Mouse (Mus musculus) intestine, postnatal 0 days (tissue): ENCODE results near the gene Ilf2. TPM values are rescaled to one million over a fixed set of nuclear protein-coding genes. Genes with fewer than 3 reads are reported as not detected.

Source experiments
- ATAC-seq: fragments of 200-750 bp; cut with Nextera tagmentation; 2 replicates; pipeline ENCODE4 v1.8.0; 2017; ENCODE audit warnings: mild to moderate bottlenecking, moderate TSS enrichment, moderate library complexity
- H3K27ac ChIP-seq: fragments of 300-500 bp; sonication (generic); 2 replicates; pipeline ENCODE4 v1.5.1; 2014; ENCODE audit warnings: mild to moderate bottlenecking, low read depth, low read length, moderate library complexity
- H3K27me3 ChIP-seq: fragments of 300-500 bp; sonication (generic); replicated peaks from 2 replicates; pipeline ENCODE4 v1.6.1; 2014; ENCODE audit warnings: low read length, mixed read lengths; ENCODE audit not compliant: control insufficient read depth, insufficient read depth
- H3K36me3 ChIP-seq: fragments of 300-500 bp; sonication (generic); 2 replicates; pipeline ENCODE4 v1.6.1; 2014; ENCODE audit warnings: mild to moderate bottlenecking, moderate library complexity; ENCODE audit not compliant: control insufficient read depth, insufficient read depth
- H3K4me1 ChIP-seq: fragments of 300-500 bp; sonication (generic); replicated peaks from 2 replicates; pipeline ENCODE4 v1.6.1; 2014; ENCODE audit warnings: antibody characterized with exemption, low read length, mixed read lengths; ENCODE audit not compliant: control insufficient read depth, insufficient read depth
- H3K4me2 ChIP-seq: fragments of 300-500 bp; sonication (generic); replicated peaks from 2 replicates; pipeline ENCODE4 v1.6.1; 2014; ENCODE audit warnings: low read depth, mild to moderate bottlenecking, moderate library complexity
- H3K4me3 ChIP-seq: fragments of 300-500 bp; sonication (generic); 2 replicates; pipeline ENCODE4 v1.5.1; 2014; ENCODE audit warnings: low read depth, low read length
- H3K9ac ChIP-seq: fragments of 300-500 bp; sonication (generic); 2 replicates; pipeline ENCODE4 v1.6.1; 2014; ENCODE audit warnings: mild to moderate bottlenecking, low read depth, low read length
- H3K9me3 ChIP-seq: fragments of 300-500 bp; sonication (generic); 2 replicates; pipeline ENCODE4 v1.6.1; 2016; ENCODE audit warnings: mixed run types; ENCODE audit not compliant: control insufficient read depth
- CTCF ChIP-seq: sonication (generic); IDR thresholded peaks from 2 replicates; pipeline ENCODE4 v1.5.1; 2016; ENCODE audit warnings: low read depth, mild to moderate bottlenecking, control low read depth, antibody characterized with exemption, moderate library complexity
- WGBS: fragments of 180-500 bp; shearing (Covaris S2); extraction: QIAGEN DNeasy Blood & Tissue Kit; methylation state at CpG from one replicate; pipeline ENCODE4 v1.1.7; 2014; 5-methylcytosine and 5-hydroxymethylcytosine counted together
- polyA plus RNA-seq: library from polyadenylated mRNA; unstranded; fragments of >200 nt; fragmentation: Nextera tagmentation; extraction: Ambion mirVana; gene quantifications from 2 replicates; pipeline ENCODE4 v1.2.1, GENCODE M21; 2015

Gene Ilf2
- polyA plus RNA-seq, 1 experiment from 2014 or later: 38.3 TPM

- H3K27ac ChIP-seq: no peak within 1 kb of the TSS; the same call in 1 of the 2 replicates
- ATAC-seq: peak; percentile 23; the same call in 1 of the 2 replicates
- H3K36me3 ChIP-seq: no peaks in the 10 kb centered on the region
- H3K9ac ChIP-seq: peak within 1 kb of the TSS; percentile 47
- peaks cover 28% of the 10 kb centered on the region for H3K27me3 ChIP-seq
- TF ChIP-seq CTCF: no peak
- peaks cover 5% of the 10 kb centered on the region; the same call in 1 of the 2 replicates for H3K4me1 ChIP-seq
- H3K4me2 ChIP-seq: peak within 1 kb of the TSS; percentile 96
- H3K9me3 ChIP-seq: no peaks in the 10 kb centered on the region
- WGBS: under 1% methylated on average over 32 of the region's 49 CpGs
- peak within 1 kb of the TSS; percentile 57 for H3K4me3 ChIP-seq
Observed at GRCm38 (mm10) chr3:90465686-90466310, 10.1 kb upstream of the Ilf2 start, which contains the start of gene Npr1. Gene Npr1, minus strand, starts transcription at chr3:90465866.

- Histone ChIP-seq H3K27ac (no peak overlapping the region), H3K4me2 (peak overlapping the region; percentile 96), H3K36me3 (no peaks in the 10 kb centered on the region), H3K9me3 (no peaks in the 10 kb centered on the region), H3K4me1 (peaks cover 5% of the 10 kb centered on the region; the same call in 1 of the 2 replicates), H3K9ac (0 out of 2 replicates have a peak overlapping the region, but pooled peaks have one; percentile 47), H3K4me3 (peak overlapping the region; percentile 57), H3K27me3 (peaks cover 28% of the 10 kb centered on the region)
- ATAC-seq: peak; percentile 43; the same call in 1 of the 2 replicates
- under 1% methylated on average over 15 of the region's 15 CpGs for WGBS
- peak; percentile 95 for TF ChIP-seq CTCF
Observed at GRCm38 (mm10) chr3:90466311-90466766, 9.6 kb upstream of the Ilf2 start.

- no peak for ATAC-seq
- Histone ChIP-seq H3K4me2 (no peak overlapping the region), H3K9ac (no peak overlapping the region), H3K27me3 (peaks cover 26% of the 10 kb centered on the region), H3K9me3 (no peaks in the 10 kb centered on the region), H3K27ac (no peak overlapping the region), H3K36me3 (no peaks in the 10 kb centered on the region), H3K4me1 (peaks cover 5% of the 10 kb centered on the region; the same call in 1 of the 2 replicates), H3K4me3 (no peak overlapping the region)
- TF ChIP-seq CTCF: no peak
- WGBS: 92% methylated on average over 10 of the region's 10 CpGs
Observed at GRCm38 (mm10) chr3:90467618-90468300, 8.2 kb upstream of the Ilf2 start.

GRCm38 (mm10) chr3:90472213-90472612, 3.7 kb upstream of the Ilf2 start:
- H3K4me2 ChIP-seq: no peak overlapping the region
- TF ChIP-seq CTCF: peak; percentile 75
- no peak for ATAC-seq
- no peaks in the 10 kb centered on the region for H3K27me3 ChIP-seq
- no peak overlapping the region for H3K27ac ChIP-seq
- H3K36me3 ChIP-seq: no peaks in the 10 kb centered on the region
- H3K4me1 ChIP-seq: no peaks in the 10 kb centered on the region
- H3K9ac ChIP-seq: no peak overlapping the region
- no peak overlapping the region for H3K4me3 ChIP-seq
- H3K9me3 ChIP-seq: no peaks in the 10 kb centered on the region
- 18% methylated on average over 3 of the region's 3 CpGs for WGBS

- Histone ChIP-seq H3K4me1 (no peaks in the 10 kb centered on the region), H3K36me3 (peaks cover 7% of the 10 kb centered on the region), H3K27ac (no peak overlapping the region), H3K4me2 (peak overlapping the region; percentile 44; the same call in 1 of the 2 replicates), H3K9ac (no peak overlapping the region), H3K9me3 (no peaks in the 10 kb centered on the region), H3K4me3 (peak overlapping the region; percentile 85), H3K27me3 (no peaks in the 10 kb centered on the region)
- no peak for TF ChIP-seq CTCF
- peak; percentile 21 for ATAC-seq
- WGBS: 35% methylated on average over 15 of the region's 16 CpGs
Observed at GRCm38 (mm10) chr3:90475151-90475830, 635 bp upstream of the Ilf2 start.

- Histone ChIP-seq H3K4me3 (no peak overlapping the region), H3K27me3 (no peaks in the 10 kb centered on the region), H3K27ac (no peak overlapping the region), H3K9me3 (no peaks in the 10 kb centered on the region), H3K4me2 (no peak overlapping the region), H3K4me1 (no peaks in the 10 kb centered on the region), H3K36me3 (peaks cover 62% of the 10 kb centered on the region), H3K9ac (no peak overlapping the region)
- no peak for ATAC-seq
- WGBS: 75% methylated on average over 5 of the region's 5 CpGs
- TF ChIP-seq CTCF: no peak
Observed at GRCm38 (mm10) chr3:90486998-90487397, 11.1 kb downstream of the Ilf2 start.
